Mouse (Mus musculus) retina, adult 2 months (tissue): ENCODE results near the gene Olfr902.
"Not testable (repeated sequence)": the region's sequence is repeated elsewhere in the genome, so short reads cannot be mapped to it uniquely, and the experiment has no call there.

Experiments
- DNase-seq: peaks from one replicate; pipeline ENCODE4 v3.0.0-alpha.2; 2012; ENCODE audit warnings: low read depth, low spot score

Olfr902 gene

GRCm38 (mm10) chr9:38447352-38447751 is at the start of gene Olfr902:
Olfr902 (plus strand) TSS chr9:38447652.
- DNase-seq, result no peak

GRCm38 (mm10) chr9:38401398-38401797 is 46.1 kb upstream of the Olfr902 start, which contains the start of gene Olfr147:
Olfr147 (plus strand) TSS chr9:38401698.
- no peak for DNase-seq

GRCm38 (mm10) chr9:38407502-38407901 is 40.0 kb upstream of the Olfr902 start:
- DNase-seq, result not testable (repeated sequence)

- DNase-seq, result not testable (repeated sequence)
These were observed 34.0 kb upstream of the Olfr902 start for GRCm38 (mm10) chr9:38413502-38413901.

GRCm38 (mm10) chr9:38423801-38424200 is 23.7 kb upstream of the Olfr902 start:
- no peak for DNase-seq

GRCm38 (mm10) chr9:38427026-38427425 is 20.4 kb upstream of the Olfr902 start:
- no peak for DNase-seq

- DNase-seq, result no peak
These were observed 18.3 kb upstream of the Olfr902 start, which contains the start of gene Olfr901 for GRCm38 (mm10) chr9:38429155-38429554. Olfr901 (plus strand) TSS chr9:38429455.

- no peak for DNase-seq
These were observed 15.4 kb downstream of the Olfr902 start, which contains the start of gene Olfr904 for GRCm38 (mm10) chr9:38462844-38463243. Olfr904 (plus strand) TSS chr9:38463144.

GRCm38 (mm10) chr9:38470807-38471206 is 23.4 kb downstream of the Olfr902 start, which contains the start of gene Olfr905:
Olfr905 (plus strand) TSS chr9:38471107.
- no peak for DNase-seq

GRCm38 (mm10) chr9:38486785-38487184 is 39.3 kb downstream of the Olfr902 start, which contains the start of gene Olfr906:
Olfr906 (plus strand) TSS chr9:38487085.
- DNase-seq, result no peak

- DNase-seq, result no peak
These were observed 48.0 kb downstream of the Olfr902 start, which contains the start of gene Olfr907 for GRCm38 (mm10) chr9:38495501-38495900. Olfr907 (plus strand) TSS chr9:38495801.
